Mouse (Mus musculus) MEL-GATA-1-ER (cell line): ENCODE measurements around the gene Fam184a.
A peak's percentile ranks its signal among the peaks of the same experiment; 100 is the strongest.

Experiments
- DNase-seq: peaks from one replicate; pipeline ENCODE4 v3.0.0-alpha.2; 2012; ENCODE audit warnings: low read depth; ENCODE audit errors: extremely low read depth

Fam184a gene

DNA sequence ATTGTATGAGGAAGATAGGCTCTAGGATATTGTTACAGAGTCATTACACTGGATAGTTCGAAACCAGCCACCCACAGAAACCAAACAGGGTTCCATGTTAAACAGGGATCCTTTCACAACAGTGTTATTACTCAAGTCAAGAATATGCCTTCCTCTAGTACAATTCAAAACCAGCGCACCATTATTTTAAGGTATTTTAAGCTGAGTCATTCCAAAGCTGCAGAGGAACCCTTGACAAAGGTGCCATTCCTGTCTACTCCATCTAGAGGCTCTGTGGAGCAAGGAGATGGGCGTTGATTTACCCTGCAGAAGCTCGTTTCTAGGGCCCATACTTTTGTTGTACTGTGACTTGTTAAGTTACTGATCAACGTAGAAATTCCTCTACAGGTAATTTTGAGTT lies 152.1 kb downstream of the Fam184a start:
- peak; percentile 44 for DNase-seq

DNA sequence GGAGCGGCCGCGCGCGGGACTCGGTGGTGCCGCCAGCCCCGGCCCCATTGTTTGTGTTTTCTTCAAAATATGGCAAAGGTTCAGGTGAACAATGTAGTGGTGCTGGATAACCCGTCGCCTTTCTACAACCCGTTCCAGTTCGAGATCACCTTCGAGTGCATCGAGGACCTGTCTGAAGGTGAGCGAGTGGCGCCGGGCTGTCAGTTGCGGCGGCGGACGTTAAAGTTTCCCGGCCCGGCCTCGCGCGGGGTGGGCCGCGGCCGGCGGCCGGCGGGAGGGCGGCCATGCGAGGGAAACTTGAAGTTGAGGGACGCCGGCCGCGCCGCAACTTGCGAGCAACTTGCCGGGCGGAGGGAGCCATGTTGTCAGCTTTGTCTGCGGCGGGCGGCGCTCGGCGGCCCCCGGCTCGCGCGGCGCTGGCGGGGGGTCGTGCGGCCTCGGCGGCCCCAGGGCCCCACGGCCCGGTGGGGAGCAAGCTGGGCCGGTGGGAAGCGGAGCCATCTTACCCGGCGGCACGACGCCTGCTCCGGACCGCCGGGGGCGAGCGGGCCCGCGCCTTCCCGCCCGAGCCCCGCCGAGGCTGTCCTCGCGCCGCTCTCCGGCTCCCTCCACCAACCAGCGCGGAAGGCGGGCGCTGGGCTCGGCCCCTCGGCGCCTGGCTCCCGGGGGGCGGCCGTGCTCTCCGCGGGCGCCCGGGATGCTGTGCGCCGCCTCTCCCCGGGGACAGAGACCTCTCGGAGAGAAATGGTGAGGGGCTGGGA lies 153.6 kb downstream of the Fam184a start:
- no peak for DNase-seq

DNA sequence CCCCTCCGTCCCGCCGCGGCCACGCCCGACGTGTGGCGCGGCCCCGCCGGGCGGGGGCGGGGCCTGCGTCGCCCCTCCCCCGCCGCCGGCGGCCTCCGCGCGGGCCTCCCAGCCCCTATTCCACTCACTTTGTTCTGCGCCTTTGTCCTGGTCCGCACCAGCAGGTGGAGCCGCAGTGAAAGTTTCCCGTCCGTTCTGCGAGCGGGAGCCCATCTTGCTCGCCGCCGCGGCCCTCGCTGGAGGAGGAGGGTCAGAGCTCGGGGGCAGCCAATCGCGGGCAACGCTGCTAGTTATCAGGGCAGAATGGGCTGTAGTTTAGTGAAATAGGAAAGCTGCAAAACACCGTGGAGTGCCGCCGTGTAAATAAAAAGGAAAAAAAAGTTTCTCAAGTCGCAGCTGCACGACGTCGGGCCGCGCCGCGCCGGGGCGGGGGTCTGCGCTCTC lies 154.2 kb downstream of the Fam184a start, which contains the start of gene Asf1a:
TSS of gene Asf1a (plus strand) at position 81 of the 444 bp plus-strand sequence.
- DNase-seq, result peak; percentile 90

DNA sequence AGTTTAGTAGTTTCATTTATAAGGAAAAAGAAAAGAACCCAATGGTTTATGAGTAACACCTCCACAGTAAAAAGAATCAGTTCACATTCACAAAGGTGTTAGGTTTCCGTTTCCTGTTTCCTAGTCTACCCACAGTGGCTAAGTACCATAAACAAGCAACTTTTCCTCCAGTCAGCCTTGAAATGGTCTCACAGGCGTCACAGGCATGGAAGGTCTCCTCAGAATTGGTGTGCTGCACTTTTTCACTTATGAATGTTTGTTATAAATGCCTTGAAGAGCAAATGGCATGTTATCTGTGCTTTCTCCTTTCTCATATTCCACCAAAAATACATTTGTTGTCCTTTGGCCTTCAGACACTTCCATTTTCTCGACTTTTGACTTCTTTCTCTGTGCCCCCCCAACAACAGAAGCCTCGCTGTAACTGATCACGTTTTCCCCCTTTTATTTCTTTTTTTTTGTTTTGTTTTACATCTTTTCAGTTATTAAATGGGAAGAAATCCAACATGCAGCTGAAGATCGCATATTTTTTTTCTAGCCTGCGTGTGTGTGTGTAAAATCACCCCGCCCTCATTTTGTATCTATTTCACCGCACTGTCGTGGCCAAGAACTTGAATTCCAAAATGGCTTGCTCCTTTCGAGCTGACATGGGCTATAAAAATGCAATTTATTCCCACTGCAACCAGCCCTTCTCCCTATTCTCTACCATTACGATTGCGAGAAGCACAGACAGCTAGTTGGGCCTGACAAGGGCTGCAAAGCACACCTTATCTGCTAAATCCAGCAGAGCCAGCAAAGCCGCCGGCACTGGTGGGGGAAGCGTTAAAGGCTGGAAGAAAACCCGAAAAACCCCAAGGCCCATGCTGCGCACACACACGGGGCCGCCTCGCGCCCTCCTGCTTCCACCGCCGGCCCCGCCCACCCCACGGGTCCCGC lies 154.9 kb downstream of the Fam184a start:
- DNase-seq, result peak; percentile 74

DNA sequence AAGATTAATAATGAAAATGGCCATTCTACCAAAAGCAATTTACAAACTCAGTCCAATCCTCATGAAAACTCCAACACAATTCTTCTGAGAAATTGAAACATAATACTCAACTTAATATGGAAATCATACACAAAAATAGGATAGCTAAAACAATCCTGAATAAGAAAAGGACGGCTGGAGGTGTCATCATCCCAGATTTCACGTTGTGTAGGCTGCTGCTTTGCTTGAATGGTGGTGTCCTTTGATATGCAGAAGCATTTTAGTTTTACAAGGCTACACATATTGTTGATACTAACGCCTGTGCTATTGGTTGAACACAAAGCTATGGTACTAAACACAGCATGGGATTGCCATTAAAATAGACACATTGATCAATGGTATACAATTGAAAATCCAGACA lies 165.1 kb downstream of the Fam184a start:
- no peak for DNase-seq
